Mouse (Mus musculus): ENCODE data around the gene Gfral. TPM values are rescaled to one million over a fixed set of nuclear protein-coding genes. Genes with fewer than 3 reads are reported as not detected.
"Not testable (repeated sequence)": the region's sequence is repeated elsewhere in the genome, so short reads cannot be mapped to it uniquely, and the experiment has no call there.

Gene Gfral
- polyA plus RNA-seq, 1 experiment from 2014 or later: not detected

DNA sequence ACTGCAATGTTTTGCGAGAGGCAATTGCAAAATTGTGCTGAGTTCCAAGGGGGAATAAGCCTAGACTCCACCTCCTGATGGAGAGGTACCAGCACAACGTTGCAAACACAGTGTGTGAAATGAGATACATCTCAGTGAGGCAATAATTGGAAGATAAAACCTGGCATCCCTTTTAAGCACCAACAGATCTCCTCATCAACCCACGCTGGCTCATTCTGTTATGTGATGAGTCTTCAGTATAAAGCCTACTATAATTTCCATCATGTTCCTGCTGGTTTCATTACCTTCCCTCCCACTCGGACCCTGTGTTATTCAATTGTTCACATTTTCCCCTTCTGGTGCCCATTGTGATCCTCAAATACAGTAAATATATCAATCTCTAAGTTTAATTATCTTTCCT is 1.2 kb upstream of the Gfral start:
- no peaks in the 10 kb centered on the region for H3K36me3 ChIP-seq
- no peaks in the 10 kb centered on the region for H3K27me3 ChIP-seq (replicated peaks)
- WGBS: 72% methylated on average over 4 of the region's 4 CpGs
- no peak overlapping the region for H3K27ac ChIP-seq
- no peak overlapping the region for H3K4me3 ChIP-seq (replicated peaks)
- no peaks in the 10 kb centered on the region for H3K4me1 ChIP-seq
- H3K9ac ChIP-seq: no peak overlapping the region
- H3K9me3 ChIP-seq: no peaks in the 10 kb centered on the region
- ATAC-seq (ENCODE audit: insufficient read depth, low FRiP score, low read depth): no peak
- no peak overlapping the region for H3K4me2 ChIP-seq

DNA sequence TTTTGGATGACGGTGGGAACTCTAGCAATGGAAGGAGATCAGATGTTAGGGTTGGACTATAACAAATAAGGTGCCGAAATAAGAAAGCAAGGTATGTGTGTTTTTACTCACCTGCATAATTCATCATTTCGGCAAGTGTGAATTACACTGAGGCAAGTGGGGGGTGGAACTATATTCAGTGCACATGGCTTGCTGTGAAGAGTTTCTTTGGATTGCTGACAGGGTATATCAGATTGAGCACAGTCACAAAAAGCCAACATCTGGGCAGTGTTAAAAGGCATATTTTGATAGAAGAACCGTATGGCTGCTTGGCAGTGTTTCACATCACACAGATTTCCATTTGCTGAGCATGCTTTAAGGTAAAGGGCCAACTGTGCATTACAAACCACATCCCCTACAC is 16.5 kb downstream of the Gfral start:
- Histone ChIP-seq H3K9me3 (no peaks in the 10 kb centered on the region), H3K4me1 (no peaks in the 10 kb centered on the region), H3K36me3 (no peaks in the 10 kb centered on the region), H3K4me3 (replicated peaks) (no peak overlapping the region), H3K9ac (no peak overlapping the region), H3K27me3 (replicated peaks) (no peaks in the 10 kb centered on the region), H3K4me2 (no peak overlapping the region), H3K27ac (no peak overlapping the region)
- WGBS: 68% methylated on average over 4 of the region's 4 CpGs
- ATAC-seq (ENCODE audit: insufficient read depth, low FRiP score, low read depth): no peak

DNA sequence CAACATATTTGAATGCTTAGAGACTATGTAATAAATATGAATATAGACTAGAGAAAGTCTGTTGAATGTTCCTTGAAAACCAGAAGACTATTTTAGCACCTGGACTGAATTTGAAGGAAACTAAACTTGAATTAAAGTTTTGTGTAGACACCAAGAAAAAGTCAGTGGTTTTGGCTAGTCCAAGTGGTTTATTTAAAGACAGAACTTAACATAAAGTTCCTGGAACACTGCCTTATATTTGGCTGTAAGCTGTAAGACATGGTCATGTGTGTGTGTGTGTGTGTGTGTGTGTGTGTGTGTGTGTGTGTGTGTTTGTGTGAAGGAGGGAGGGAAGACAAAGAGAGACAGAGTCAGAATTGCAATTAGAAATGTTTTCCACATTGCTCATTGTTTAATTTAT is 34.2 kb downstream of the Gfral start:
- Histone ChIP-seq H3K27ac (no peak overlapping the region), H3K27me3 (replicated peaks) (no peaks in the 10 kb centered on the region), H3K9me3 (no peaks in the 10 kb centered on the region), H3K36me3 (no peaks in the 10 kb centered on the region), H3K4me1 (no peaks in the 10 kb centered on the region), H3K4me2 (no peak overlapping the region), H3K4me3 (replicated peaks) (no peak overlapping the region), H3K9ac (no peak overlapping the region)
- no peak for ATAC-seq (ENCODE audit: insufficient read depth, low FRiP score, low read depth)

DNA sequence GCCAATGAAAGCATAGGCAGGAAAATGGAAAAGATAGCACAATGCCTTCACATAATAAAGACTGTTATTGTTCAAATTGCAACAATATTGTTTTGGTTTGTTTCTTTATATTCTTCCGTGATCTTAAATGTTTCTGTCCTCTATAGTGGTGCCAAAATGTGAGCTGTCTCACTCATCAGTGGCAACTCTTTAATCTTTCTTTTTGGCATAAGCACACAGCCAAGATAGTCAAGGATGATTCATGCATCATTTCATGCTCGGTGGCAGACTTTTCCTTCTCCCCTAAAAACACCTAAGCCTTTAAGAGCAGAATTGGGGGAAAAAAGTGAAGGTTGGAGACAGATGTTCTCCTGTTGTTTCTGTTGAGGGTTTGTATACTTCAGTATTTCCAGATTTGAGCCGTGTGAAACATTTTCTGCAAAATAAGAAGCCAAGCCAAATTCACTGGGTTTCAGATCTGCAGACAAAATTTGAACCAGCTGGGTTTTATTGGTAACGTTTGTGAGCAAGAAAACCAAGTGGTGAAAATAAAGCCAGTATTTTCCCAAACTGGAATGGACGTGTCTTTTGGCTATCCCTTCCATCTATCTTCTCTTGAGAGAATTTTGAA is 40.7 kb downstream of the Gfral start:
- Histone ChIP-seq H3K27me3 (replicated peaks) (no peaks in the 10 kb centered on the region), H3K27ac (no peak overlapping the region), H3K4me3 (replicated peaks) (no peak overlapping the region), H3K36me3 (no peaks in the 10 kb centered on the region), H3K4me1 (no peaks in the 10 kb centered on the region), H3K4me2 (no peak overlapping the region), H3K9me3 (no peaks in the 10 kb centered on the region), H3K9ac (no peak overlapping the region)
- WGBS: 66% methylated on average over 5 of the region's 5 CpGs
- ATAC-seq (ENCODE audit: insufficient read depth, low FRiP score, low read depth): no peak

DNA sequence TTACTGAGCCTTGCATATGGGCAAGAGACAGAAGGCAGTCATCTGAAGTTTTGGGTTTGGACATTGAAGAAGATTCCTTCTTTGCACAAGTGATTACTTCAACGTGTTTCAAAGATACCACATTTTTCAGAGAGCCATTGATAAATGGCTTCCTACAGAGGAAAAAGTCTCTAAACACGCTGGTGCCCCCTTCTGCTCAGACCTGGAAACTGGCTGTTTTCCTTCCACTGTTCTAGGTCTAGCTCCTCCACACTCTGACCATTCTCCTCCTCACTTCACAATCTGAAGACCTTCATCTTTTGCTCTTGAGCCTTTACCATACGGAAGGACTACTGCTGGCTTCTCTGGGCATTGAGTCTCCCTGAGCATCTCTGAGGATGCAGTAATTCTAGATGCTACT is 45.1 kb downstream of the Gfral start:
- H3K9ac ChIP-seq: no peak overlapping the region
- no peak for ATAC-seq (ENCODE audit: insufficient read depth, low FRiP score, low read depth)
- 52% methylated on average over 3 of the region's 3 CpGs for WGBS
- H3K4me1 ChIP-seq: no peaks in the 10 kb centered on the region
- no peaks in the 10 kb centered on the region for H3K27me3 ChIP-seq (replicated peaks)
- no peaks in the 10 kb centered on the region for H3K36me3 ChIP-seq
- H3K4me3 ChIP-seq (replicated peaks): no peak overlapping the region
- no peak overlapping the region for H3K27ac ChIP-seq
- H3K4me2 ChIP-seq: no peak overlapping the region
- H3K9me3 ChIP-seq: no peaks in the 10 kb centered on the region

DNA sequence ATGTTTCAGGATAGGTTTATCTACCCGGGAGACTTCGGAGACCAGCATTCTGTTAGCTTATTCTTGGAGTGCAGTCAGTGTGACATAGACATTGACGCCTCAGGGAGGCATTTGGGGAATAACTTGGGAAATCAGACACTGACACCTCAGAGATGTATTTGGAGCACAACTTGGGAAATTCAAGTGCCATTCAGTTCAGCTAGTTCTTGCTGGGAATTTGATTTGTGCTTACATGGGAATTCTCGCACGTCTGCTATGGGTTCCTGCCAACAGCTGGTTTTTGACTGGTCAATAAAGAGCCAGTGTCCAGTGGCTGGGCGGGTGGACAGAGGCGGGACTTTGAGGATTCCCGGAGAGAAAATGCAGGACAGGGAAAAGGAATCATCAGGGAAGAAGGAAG is 51.0 kb downstream of the Gfral start:
- no peak overlapping the region for H3K4me3 ChIP-seq (replicated peaks)
- no peaks in the 10 kb centered on the region for H3K9me3 ChIP-seq
- H3K4me1 ChIP-seq: no peaks in the 10 kb centered on the region
- H3K27ac ChIP-seq: no peak overlapping the region
- WGBS: 51% methylated on average over 8 of the region's 8 CpGs
- ATAC-seq (ENCODE audit: insufficient read depth, low FRiP score, low read depth): no peak
- no peaks in the 10 kb centered on the region for H3K36me3 ChIP-seq
- H3K4me2 ChIP-seq: no peak overlapping the region
- H3K9ac ChIP-seq: no peak overlapping the region
- no peaks in the 10 kb centered on the region for H3K27me3 ChIP-seq (replicated peaks)

DNA sequence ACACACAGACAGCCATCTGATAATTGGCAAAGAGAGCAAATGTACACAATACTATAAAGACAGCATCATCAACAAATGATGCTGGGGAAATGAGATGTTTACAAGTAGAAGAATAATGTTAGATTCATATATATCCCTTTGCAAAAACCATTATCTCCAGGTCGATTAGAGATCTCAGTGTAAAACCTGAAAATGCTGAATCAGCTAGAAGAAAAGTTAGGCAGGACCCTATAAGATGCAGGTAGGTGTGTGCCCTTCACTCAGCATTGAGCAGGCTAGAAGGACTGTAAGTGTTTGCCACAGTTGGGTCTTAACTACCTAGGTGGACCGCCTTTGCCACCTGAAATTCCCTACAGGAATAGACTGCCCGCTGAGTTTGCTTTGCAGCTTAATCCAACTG is 67.9 kb downstream of the Gfral start:
- Histone ChIP-seq H3K27ac (no peak overlapping the region), H3K36me3 (no peaks in the 10 kb centered on the region), H3K9ac (no peak overlapping the region), H3K9me3 (no peaks in the 10 kb centered on the region), H3K4me2 (no peak overlapping the region), H3K4me1 (no peaks in the 10 kb centered on the region), H3K4me3 (replicated peaks) (no peak overlapping the region), H3K27me3 (replicated peaks) (no peaks in the 10 kb centered on the region)
- no peak for ATAC-seq (ENCODE audit: insufficient read depth, low FRiP score, low read depth)
- WGBS: 69% methylated on average over 3 of the region's 3 CpGs

DNA sequence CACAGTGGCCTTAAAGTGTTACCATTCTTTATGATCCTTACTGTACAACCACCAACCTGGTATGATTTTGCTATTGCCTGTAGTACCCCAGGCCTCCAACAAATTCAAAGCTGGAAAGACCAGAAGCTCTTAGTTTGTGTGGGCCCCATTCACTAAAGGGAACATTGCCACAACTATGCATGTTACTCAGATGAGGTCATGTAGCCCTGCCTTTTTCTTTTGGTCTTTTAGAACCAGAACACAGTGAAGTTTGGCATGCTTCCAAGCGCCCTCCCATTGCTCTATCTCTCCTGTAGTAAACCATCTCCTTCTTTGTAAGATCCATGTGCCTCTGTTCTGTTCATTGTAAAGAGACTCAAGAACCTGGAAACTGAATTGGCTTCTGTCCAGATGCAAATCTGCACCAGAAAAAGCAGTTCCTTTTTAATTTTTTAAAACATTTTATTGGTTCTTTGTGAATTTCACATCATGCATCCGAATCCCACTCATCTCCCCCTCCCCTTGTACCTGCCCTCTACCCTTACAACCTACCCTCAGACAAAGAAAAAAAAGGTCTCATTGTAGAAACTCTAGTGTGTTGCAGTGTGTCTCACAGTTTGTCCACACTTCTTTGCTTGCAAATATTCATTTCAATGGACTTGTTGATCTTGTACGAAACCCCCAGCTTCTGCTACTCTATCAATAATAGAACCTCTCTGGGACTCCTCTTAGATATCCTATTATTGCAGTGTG is 74.9 kb downstream of the Gfral start:
- Histone ChIP-seq H3K4me2 (no peak overlapping the region), H3K27ac (no peak overlapping the region), H3K9me3 (no peaks in the 10 kb centered on the region), H3K4me3 (replicated peaks) (no peak overlapping the region), H3K4me1 (no peaks in the 10 kb centered on the region), H3K9ac (no peak overlapping the region), H3K27me3 (replicated peaks) (no peaks in the 10 kb centered on the region), H3K36me3 (no peaks in the 10 kb centered on the region)
- no peak for ATAC-seq (ENCODE audit: insufficient read depth, low FRiP score, low read depth)
- WGBS: 74% methylated on average over 3 of the region's 3 CpGs

DNA sequence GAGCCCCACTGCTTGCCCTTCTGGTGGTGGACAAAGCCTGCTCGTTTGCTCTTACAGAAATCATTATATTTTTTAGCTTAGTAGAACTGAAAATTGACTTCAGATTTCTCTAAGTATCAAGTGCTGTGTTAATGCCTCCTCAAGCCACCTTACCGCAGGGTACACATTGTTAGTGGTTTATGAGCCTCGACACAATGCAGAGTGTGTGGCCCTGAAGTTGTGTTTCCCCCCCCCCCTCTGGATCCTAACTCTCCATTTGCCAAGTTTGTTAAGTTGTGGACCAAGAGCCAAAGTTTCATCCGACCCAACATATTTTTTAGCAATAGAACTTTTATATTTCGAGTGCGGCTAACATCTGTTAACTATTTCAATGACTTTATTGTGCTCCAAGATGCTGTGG is 79.4 kb downstream of the Gfral start:
- no peak overlapping the region for H3K4me2 ChIP-seq
- H3K9me3 ChIP-seq: no peaks in the 10 kb centered on the region
- no peak for ATAC-seq (ENCODE audit: insufficient read depth, low FRiP score, low read depth)
- H3K4me3 ChIP-seq (replicated peaks): no peak overlapping the region
- H3K27ac ChIP-seq: no peak overlapping the region
- WGBS: 88% methylated on average over 6 of the region's 6 CpGs
- H3K9ac ChIP-seq: no peak overlapping the region
- no peaks in the 10 kb centered on the region for H3K27me3 ChIP-seq (replicated peaks)
- H3K4me1 ChIP-seq: no peaks in the 10 kb centered on the region
- no peaks in the 10 kb centered on the region for H3K36me3 ChIP-seq

DNA sequence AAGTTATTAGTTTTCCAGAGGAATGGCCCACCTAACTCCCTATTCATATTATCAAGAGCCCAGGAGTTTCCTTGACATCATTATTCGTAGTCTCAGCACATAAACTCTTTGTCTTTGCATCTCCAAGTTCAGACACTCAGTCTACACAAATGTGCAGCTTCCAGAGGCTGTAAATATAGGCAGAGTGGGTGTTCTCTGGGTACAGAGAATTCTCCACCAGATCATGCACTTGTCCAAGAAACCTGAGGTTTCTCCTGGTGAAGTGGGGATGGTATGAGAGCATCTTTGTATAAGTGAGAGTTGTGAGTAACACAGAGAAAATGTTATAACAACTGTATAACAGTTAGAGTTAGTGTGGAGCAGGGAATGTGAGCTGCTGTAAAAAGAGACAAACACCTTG is 84.1 kb downstream of the Gfral start:
- no peaks in the 10 kb centered on the region for H3K36me3 ChIP-seq
- no peak overlapping the region for H3K4me3 ChIP-seq (replicated peaks)
- H3K9me3 ChIP-seq: no peaks in the 10 kb centered on the region
- H3K9ac ChIP-seq: no peak overlapping the region
- H3K4me2 ChIP-seq: no peak overlapping the region
- no peaks in the 10 kb centered on the region for H3K4me1 ChIP-seq
- 70% methylated on average over 1 of the region's 1 CpGs for WGBS
- H3K27me3 ChIP-seq (replicated peaks): no peaks in the 10 kb centered on the region
- no peak overlapping the region for H3K27ac ChIP-seq
- ATAC-seq (ENCODE audit: insufficient read depth, low FRiP score, low read depth): no peak

DNA sequence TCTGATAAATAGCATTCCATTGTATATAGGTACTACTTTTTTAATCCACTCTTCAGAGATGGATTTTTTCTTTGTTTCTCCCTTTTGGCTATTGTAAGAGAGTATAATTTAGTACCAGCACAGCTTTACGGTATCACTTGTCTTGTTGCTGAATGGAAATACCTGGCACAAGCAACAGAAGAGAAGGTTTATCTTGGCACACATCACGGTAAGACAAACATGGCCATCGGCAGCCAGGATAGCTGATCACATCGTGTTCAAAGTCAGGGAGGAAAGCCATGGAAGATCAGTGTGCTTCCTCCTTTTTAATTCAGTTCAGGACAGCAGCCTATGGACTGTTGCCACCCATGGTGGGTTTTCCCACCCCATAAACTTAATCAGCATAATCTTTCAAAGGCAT is 89.2 kb downstream of the Gfral start:
- Histone ChIP-seq H3K9me3 (no peaks in the 10 kb centered on the region), H3K4me3 (replicated peaks) (no peak overlapping the region), H3K27ac (no peak overlapping the region), H3K9ac (no peak overlapping the region), H3K36me3 (no peaks in the 10 kb centered on the region), H3K27me3 (replicated peaks) (no peaks in the 10 kb centered on the region), H3K4me1 (no peaks in the 10 kb centered on the region), H3K4me2 (no peak overlapping the region)
- 71% methylated on average over 4 of the region's 4 CpGs for WGBS
- ATAC-seq (ENCODE audit: insufficient read depth, low FRiP score, low read depth): no peak

DNA sequence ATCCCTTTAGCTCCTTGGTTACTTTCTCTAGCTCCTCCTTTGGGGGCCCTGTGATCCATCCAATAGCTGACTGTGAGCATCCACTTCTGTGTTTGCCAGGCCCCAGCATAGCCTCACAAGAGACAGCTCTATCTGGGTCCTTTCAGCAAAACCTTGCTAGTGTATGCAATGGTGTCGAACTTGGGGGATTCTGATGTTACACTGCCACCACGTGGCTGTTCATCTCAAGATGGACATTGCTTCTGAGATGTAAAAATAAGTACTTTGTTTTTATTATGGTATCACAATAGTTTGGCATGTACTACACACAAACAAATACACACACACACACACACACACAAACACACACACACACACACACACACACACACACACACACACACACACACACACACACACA is 90.6 kb downstream of the Gfral start:
- not testable (repeated sequence) for H3K4me3 ChIP-seq (replicated peaks); H3K9me3 ChIP-seq; H3K27ac ChIP-seq; H3K9ac ChIP-seq; H3K4me1 ChIP-seq; H3K36me3 ChIP-seq; ATAC-seq (ENCODE audit: insufficient read depth, low FRiP score, low read depth); H3K4me2 ChIP-seq; H3K27me3 ChIP-seq (replicated peaks)
- WGBS: 0% methylated on average over 2 of the region's 2 CpGs
